Mouse (Mus musculus) ES-E14 (cell line): ENCODE data around the gene 4933430I17Rik.

Source experiments
- HCFC1 ChIP-seq: IDR thresholded peaks from 2 replicates; pipeline ENCODE4 v1.6.1; 2012; ENCODE audit warnings: low read length, inconsistent platforms, borderline replicate concordance; ENCODE audit not compliant: insufficient read depth
- MAFK ChIP-seq: IDR thresholded peaks from 2 replicates; pipeline ENCODE4 v1.6.1; 2014; ENCODE audit warnings: mild to moderate bottlenecking, low read depth, low read length, inconsistent platforms; ENCODE audit not compliant: insufficient read depth
- ZC3H11A ChIP-seq: IDR thresholded peaks from 2 replicates; pipeline ENCODE4 v1.6.1; 2012; ENCODE audit warnings: low read depth, mild to moderate bottlenecking, inconsistent platforms, low read length, borderline replicate concordance
- ZNF384 ChIP-seq: IDR thresholded peaks from 2 replicates; pipeline ENCODE4 v1.6.1; 2012; ENCODE audit warnings: low read depth, low read length, inconsistent platforms

GRCm38 (mm10) chr4:62582365-62583264 is 57.4 kb downstream of the 4933430I17Rik start:
- no peak for TF ChIP-seq HCFC1
- no peak for TF ChIP-seq ZNF384
- no peak for TF ChIP-seq MAFK
- TF ChIP-seq ZC3H11A = no peak
